Mouse (Mus musculus): Measurements from ENCODE around the gene Cnr1.

Gene Cnr1

DNA sequence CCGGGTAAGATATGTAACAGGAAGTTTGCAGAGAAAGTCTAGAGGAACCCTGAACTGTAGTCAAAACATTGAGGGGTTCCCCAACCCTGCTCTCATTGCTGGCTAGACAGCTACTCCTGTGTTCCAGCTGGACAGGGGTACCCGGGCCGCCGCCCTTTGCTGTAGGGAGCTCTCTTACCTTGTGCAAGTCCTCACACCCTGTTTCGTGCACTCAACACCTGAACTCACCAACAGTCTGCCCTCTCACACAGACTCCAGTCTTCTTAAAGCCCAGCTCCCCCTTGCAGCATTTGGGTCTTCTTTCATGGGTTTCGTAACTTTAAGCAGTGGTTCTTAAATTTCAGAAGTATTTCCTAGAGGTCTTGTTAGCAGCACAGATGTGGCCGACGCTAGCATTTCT is 7.0 kb downstream of the Cnr1 start:
- DNase-seq (ENCODE audit: low read depth in 1 of 2, low spot score in 2 of 2), result no peak

GRCm38 (mm10) chr4:33941557-33941956 is 17.2 kb downstream of the Cnr1 start:
- DNase-seq (ENCODE audit: low read depth in 1 of 2, low spot score in 2 of 2), result no peak

GRCm38 (mm10) chr4:33943936-33944335 is 19.5 kb downstream of the Cnr1 start:
- no peak for DNase-seq (ENCODE audit: low read depth in 1 of 2, low spot score in 2 of 2)

DNA sequence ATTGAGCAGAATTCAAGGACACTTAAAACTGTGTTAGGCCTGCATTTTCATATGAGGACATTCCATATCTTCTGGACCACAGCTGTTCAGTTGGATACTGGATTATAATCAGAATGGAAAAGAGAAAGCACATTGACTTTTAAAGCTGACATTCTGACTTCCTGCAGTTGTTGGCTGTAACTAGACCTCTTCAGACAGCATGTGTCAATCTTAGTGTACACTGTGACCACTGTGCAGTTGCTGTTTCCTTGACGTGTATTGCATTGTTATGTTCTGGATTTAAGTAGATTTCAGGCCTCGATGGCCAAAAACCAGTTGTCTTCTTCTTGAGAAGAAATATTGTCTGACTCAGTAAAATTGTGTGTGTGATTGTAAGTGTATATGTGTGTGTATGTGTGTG is 21.3 kb downstream of the Cnr1 start:
- DNase-seq (ENCODE audit: low read depth in 1 of 2, low spot score in 2 of 2), result no peak

GRCm38 (mm10) chr4:33947584-33947983 is 23.2 kb downstream of the Cnr1 start:
- DNase-seq (ENCODE audit: low read depth in 1 of 2, low spot score in 2 of 2), result no peak

DNA sequence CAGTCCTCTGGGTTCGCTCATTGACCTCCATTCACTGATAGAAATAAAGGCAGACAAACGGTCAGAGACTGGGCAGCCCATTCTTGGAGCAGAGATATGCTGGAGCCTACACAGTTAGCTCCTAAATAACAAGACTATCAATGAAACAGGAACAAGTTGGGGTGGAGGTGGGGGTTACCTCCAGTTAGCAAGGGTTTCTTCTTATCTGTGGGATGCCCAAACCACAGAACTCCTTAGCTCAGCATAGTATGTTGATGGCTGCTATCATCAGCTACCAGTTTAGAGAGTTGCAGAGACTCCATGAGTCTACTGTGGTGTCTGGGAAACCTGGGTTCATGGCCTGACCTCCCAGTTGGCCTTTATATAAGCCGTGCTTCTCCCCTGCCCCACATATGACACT is 33.0 kb downstream of the Cnr1 start:
- no peak for DNase-seq (ENCODE audit: low read depth in 1 of 2, low spot score in 2 of 2)

DNA sequence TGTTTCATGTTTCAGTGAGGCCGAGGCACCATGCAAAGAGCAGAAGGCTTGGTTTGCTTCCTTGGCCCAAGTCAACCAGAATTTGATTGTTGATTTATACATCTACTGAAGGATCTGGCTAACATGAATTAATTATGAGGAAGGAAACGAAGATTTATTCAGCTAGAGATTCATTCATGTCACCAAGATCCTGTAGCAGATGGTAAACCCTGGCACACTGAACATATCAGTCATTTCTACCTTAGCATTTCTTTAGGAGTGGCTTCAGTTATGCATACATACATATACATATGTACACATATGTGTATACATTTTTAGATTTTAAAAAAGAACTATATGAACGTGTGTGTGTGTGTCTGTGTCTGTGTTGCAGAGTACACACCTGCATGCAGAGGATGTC is 34.1 kb downstream of the Cnr1 start:
- no peak for DNase-seq (ENCODE audit: low read depth in 1 of 2, low spot score in 2 of 2)

DNA sequence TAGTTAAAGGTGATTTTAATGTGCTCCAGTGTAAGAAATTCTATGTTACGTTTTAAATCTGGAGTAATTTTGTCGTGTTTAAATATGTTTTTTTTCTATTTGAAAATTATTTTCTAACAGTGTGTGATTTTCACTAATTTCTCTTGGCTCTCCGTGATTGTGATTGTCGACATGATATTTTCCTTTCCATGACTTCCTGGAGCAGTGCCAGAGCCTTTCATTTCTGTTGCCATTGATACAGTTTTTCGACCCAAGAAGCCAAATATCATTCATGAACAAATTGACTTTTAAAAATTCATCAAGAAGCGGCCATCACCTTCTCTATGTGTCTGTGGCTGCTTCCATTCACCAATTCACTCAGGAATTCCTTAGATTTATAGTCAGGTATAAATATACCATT is 35.4 kb downstream of the Cnr1 start:
- DNase-seq (ENCODE audit: low read depth in 1 of 2, low spot score in 2 of 2), result no peak

- no peak for DNase-seq (ENCODE audit: low read depth in 1 of 2, low spot score in 2 of 2)
Observed at GRCm38 (mm10) chr4:33970726-33971125, 46.3 kb downstream of the Cnr1 start.

DNA sequence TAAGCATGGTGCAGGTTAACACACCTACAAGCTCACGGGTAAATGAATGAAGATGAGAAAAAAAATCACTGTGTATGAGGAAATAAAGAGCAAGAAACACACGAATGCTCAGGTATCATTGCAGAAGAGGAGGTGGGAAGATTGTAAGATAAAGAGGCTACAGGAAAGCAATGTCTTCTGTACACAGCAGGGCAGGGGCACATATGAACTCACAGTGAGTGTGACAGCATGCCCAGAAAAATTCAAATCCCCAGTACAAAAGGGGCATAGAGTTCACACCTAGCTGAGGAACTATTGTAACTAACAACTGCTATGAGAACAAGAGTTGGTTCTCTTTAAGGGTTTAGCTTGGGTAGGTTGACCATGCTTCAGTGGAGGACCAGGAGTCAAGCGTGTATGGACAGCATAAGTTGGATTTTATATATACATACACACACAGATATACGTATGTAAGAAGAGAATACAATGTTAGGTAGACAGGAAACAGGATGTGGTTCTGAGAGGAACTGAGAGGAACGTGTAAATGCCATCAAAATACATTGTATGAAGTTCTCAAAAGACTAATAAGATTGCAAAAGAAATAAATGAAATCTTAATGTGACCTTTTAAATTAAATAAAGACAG is 64.2 kb downstream of the Cnr1 start:
- DNase-seq (ENCODE audit: low read depth in 1 of 2, low spot score in 2 of 2), result no peak

DNA sequence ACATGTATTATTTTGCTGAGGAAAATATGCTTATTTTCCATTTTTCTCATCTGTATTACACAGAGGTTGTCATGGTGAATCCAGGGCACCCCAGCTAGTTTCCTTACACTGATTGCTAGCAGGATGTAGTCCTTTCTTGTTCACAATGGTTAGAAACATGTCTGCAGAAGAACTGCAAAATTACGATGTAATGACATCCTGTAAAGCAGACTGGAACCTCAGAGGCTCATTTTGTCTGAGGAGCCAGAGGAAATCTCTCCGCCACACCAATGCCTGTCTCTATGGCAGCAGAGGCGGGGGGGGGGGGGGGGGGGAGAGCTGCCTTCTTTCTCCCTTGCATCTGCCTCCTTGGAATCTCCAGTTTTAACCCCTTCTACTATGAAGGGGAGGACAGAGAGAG is 68.3 kb downstream of the Cnr1 start:
- no peak for DNase-seq (ENCODE audit: low read depth in 1 of 2, low spot score in 2 of 2)

DNA sequence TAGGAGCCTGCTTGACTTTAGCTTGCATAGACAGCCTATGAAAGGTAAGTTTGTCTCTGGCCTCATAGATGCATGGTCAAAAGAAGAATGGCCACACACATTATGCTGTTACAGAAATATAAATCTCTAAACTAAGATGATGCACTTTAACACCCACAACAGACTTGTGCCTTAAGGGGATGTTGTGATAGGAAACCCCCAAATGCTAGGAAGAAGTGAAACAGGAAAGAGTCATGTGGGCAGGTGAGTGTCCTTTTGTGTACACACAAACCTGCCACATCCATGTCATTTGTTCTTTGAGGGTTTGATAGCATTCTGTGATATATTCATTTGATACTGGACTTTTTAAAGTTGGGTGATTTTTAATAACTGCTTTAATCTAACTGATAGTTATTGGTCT is 72.0 kb downstream of the Cnr1 start:
- no peak for DNase-seq (ENCODE audit: low read depth in 1 of 2, low spot score in 2 of 2)
